Mouse (Mus musculus): ENCODE measurements around the gene Nmur1. TPM values are rescaled to one million over a fixed set of nuclear protein-coding genes. Genes with fewer than 3 reads are reported as not detected.
"Not testable (repeated sequence)": the region's sequence is repeated elsewhere in the genome, so short reads cannot be mapped to it uniquely, and the experiment has no call there.

Nmur1 gene
- total RNA-seq, 2 experiments from 2014 or later, result not detected

DNA sequence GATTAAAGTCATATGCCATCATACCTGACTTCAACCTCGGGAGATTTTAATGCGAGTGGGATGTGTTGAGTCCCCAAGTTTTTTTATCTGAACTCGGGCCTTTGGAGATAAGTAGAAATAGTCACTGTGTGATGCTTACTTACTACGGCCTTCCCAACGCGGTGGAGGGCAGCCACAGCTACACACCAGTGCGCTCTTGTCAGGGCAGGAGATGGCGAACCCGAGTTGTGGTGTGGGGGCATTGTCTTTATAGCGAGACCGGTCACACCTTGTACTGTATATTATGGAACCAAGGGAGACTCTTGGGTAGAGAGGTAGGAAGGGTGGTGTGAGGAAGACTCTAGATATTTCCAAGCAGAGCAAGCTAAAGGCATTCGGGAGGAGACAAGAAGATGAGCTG, 65.6 kb downstream of the Nmur1 start:
- no peak for DNase-seq (ENCODE audit: low spot score in 2 of 2)

DNA sequence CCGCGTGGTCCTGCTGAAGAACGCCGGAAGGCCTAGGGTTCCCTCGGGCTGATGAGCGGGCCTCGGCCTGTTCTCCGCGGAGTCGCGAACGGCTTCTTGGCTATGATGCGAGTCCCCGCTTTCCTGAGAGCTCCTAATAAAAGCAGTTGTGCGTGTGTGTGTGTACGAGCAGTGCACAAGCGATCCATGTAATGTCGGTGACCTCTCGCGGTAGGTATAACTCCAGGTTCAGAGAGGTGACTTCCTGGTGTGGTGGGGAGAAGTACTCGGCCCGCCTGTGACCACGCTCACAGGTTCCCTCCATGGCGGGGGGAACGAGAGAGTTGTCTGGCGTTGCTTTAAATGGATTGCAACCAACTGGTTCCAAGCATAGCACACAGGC, 66.2 kb downstream of the Nmur1 start:
- no peak for DNase-seq (ENCODE audit: low spot score in 2 of 2)

GRCm38 (mm10) chr1:86358906-86359797, 66.9 kb downstream of the Nmur1 start, which contains the start of gene Ncl:
Gene Ncl, minus strand, starts transcription at chr1:86359400.
- DNase-seq (ENCODE audit: low spot score in 2 of 2), result peak; percentile 93 to 96

GRCm38 (mm10) chr1:86358229-86358905, 67.7 kb downstream of the Nmur1 start:
- no peak for DNase-seq (ENCODE audit: low spot score in 2 of 2)

DNA sequence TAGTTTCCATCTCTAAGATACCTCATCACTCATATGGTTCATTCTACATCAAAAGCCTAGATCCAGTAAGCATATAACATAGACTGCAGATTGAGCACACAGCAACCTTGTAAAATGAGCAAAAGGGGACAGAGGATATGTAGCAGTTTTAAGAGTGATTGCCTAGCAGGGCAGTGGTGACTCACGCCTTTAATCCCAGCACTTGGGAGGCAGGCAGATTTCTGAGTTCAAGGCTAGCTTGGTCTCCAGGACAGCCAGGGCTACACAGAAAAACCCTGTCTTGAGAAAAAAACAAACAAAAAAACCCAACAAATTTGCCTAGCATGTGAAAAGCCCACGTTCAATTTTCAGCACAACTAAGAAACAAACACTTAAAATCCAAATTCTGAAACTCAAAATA, 71.8 kb downstream of the Nmur1 start:
- DNase-seq (ENCODE audit: low spot score in 2 of 2), result no peak

DNA sequence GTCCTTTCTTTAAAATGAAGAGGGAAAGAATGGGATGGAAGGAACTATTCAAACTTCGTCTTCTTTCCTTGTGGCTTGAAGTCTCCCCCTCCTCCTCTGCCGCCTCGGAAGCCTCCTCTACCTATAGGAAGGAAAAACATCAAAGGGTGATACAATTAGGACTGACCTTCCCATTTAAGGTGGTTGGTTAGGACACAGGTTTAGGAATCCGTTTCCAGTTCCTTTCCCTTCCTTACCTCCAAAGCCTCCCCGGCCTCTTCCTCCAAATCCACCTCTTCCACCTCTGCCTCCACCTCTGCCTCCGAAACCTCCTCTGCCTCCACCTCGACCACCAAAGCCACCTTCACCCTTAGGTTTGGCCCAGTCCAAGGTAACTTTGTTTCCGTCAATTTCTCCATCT, 75.5 kb downstream of the Nmur1 start:
- no peak for DNase-seq (ENCODE audit: low spot score in 2 of 2)

DNA sequence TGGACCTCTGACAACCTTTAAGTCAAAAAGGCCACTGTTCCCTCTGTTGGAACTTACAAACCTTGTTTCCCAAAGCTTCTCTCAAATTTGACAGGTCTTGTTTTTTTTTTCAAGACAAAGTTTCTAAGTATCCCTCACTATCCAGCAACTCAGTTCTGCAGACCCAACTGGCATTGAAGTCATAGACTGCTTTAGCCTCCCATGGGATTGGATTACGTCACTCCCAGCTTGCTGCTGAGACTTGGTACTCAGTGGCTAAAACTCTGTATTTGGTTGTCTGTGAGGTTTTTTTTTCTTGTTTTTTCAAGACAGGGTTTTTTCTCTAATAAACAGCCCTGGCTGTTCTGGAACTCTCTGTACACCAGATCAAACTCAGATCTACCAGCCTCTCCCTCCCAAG, 76.3 kb downstream of the Nmur1 start:
- no peak for DNase-seq (ENCODE audit: low spot score in 2 of 2)

GRCm38 (mm10) chr1:86349201-86349600, 76.8 kb downstream of the Nmur1 start:
- no peak for DNase-seq (ENCODE audit: low spot score in 2 of 2)

GRCm38 (mm10) chr1:86348801-86349200, 77.2 kb downstream of the Nmur1 start:
- DNase-seq (ENCODE audit: low spot score in 2 of 2), result no peak

DNA sequence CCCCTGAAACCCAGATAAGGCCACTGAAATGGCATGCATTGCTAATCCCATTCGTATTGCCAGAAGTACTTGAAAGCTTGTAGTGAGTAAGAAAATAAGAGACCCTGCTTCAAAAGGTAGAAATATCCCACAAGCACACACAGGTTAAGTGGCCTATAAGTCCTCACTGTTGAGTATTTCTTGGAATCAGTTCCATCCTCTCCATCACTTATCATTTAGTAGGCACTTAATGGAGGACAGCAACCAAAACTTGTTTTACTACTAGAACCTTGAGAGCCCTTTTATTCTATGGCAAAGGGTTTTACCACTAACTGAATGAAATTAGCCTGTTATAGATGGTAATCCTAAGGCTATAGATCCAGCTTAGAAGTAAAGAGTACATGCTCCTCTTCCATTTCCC, 77.9 kb downstream of the Nmur1 start:
- no peak for DNase-seq (ENCODE audit: low spot score in 2 of 2)

DNA sequence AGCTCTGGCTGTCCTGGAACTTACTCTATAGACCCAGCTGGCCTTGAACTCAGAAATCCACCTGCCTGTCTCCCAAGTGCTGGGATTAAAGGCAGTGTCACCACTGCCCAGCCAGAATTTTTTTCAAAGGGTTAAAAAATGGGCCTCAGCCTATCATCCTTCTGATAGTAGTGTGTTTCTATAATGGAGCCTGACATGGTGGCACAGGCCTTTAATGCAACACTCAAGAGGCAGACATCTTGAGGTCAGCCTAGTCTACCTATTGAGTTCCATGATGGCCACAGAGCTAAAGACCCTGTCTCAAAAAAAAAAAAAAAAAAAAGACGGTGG, 78.3 kb downstream of the Nmur1 start:
- DNase-seq (ENCODE audit: low spot score in 2 of 2), result no peak

GRCm38 (mm10) chr1:86346851-86347715, 78.9 kb downstream of the Nmur1 start:
- DNase-seq (ENCODE audit: low spot score in 2 of 2), result no peak

- no peak for DNase-seq (ENCODE audit: low spot score in 2 of 2)
Observed at GRCm38 (mm10) chr1:86345956-86346355, 80.1 kb downstream of the Nmur1 start.

- DNase-seq (ENCODE audit: low spot score in 2 of 2), result no peak
Observed at GRCm38 (mm10) chr1:86345069-86345468, 81.0 kb downstream of the Nmur1 start.

DNA sequence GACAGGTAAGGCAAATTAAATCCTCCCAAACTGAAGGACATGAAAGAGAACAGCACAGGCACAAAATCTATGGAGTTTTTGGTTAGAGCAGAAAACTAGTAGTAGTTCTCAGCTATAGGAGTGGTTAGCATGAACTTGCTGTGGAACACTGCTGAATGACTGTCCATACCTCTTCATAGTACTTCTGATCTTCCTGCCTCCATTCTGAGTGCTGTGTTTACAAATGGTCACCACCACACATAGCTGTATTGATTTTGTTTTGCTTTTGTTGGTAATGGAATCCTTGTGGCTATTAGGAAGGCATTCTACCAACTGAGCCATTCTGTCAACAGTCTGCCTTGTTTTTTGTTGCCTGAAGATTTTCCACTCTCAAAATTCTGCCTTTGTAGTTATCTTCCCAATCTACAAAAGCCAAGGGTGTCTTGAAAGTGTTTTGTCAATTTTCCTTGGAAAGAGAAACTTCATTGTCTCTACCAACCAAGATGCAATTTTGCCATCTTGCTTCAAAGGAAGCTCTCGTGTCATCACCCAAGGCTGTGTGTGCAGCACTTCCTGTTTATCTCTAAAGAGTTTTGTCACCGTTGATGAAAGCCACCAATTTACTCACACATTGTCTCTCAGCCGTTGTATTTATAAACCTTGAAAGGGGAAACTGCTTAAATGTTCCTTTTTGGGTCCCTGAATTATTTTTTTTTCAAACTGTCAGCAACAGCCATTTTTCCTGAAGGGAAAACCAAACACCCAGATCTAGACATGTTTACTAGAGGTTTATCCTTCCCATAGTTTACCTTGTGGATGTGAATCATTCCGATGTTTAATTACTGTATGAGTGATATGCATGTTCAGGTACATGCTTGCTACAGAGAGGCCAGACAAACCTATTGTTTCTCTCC, 81.8 kb downstream of the Nmur1 start:
- no peak for DNase-seq (ENCODE audit: low spot score in 2 of 2)

DNA sequence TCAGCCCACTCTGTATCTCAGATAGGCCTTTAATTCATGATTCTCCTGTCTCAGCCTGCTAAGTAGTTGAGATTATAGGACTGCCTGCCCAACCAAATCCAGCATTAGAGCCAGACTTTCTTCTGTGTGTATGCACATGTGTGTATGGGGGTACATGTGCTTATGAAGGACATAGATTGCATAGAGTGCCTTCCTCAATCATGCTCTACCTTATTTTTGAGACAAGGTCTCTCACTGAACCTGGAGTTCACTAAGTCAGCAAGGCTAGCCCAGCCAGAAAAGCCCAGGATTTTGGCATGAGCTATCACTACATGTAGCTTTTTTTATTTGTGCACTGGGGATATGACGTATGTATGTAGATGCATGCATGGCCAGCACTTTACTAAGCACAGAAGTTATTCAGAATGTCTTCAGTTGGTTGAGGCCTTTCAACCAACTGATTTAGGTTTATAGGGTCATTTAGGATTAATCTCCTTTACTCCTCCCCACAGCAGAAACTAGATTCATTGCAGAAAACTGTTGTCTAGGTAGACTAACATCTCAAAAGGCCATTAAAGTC, 82.9 kb downstream of the Nmur1 start:
- no peak for DNase-seq (ENCODE audit: low spot score in 2 of 2)

DNA sequence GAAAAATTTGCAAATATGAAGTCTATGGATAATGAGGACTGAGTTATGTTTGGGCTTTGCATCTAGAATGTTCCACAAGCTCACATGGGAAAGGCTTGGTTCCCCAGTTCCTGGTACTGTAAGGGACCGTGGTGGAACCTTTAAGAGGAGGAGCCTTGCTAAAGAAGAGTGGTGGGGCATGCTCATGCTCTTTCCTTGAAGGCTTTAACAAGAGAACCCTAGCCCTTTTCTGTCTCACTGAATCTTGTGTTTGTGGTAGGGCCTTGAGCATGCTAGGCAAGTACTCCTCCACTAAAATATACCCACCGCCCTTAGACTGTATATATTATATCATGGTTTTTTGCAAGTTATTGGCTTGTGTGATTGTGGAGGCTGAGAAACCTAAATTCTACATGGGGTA, 83.7 kb downstream of the Nmur1 start:
- DNase-seq (ENCODE audit: low spot score in 2 of 2), result no peak

GRCm38 (mm10) chr1:86341096-86341495, 84.9 kb downstream of the Nmur1 start:
- not testable (repeated sequence) for DNase-seq (ENCODE audit: low spot score in 2 of 2)

DNA sequence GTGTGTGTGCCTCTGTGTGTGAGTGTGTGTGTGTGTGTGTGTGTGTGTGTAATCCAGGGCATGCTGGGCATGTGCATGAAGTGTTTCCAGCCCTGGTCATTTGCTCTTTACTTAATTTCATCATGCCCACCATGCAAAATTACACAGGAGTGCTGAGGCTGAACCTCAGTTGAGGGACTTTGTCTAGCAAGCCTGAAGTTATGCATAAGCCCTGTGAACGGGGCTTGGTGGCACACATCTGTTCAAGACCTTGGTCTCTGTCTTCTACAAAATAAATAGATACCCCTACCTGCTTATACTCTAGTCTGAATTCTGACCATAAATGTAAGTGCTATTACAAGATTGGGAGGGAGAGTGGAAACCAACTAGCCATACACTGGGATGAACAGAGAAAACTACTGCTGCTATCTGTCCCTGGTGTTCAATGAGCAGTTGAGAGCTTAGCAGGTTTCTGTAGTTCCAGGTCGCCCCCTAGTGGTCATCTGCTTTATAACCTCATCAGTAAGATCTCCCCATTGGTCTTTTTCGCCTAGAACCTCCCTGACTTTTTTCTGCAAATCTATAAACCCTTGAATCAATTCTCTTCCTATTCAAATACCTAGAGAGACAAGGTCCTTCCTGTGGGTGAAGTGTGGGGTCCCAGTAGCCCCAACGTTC, 86.7 kb downstream of the Nmur1 start:
- DNase-seq (ENCODE audit: low spot score in 2 of 2), result peak; percentile 90 to 91

- DNase-seq (ENCODE audit: low spot score in 2 of 2), result no peak
Observed at GRCm38 (mm10) chr1:86336330-86336729, 89.7 kb downstream of the Nmur1 start.
